In genomic region chr16:93750464-93750863, GRCm38 (mm10) we compare ENCODE assay signal across 11 mouse cellular contexts.
"Had no signal": no experiment of that assay in that cellular context is flagged by ENCODE, and none has a peak within 500 bp of the region (broad histone marks: within the 10 kb centered on the region; RNA-seq: fewer than 3 reads in every experiment).

No protein-coding gene starts in this region.

- H3K4me2 ChIP-seq: intestine, embryonic 15.5 days; limb, embryonic 15.5 days; liver, embryonic 13.5 days; midbrain, embryonic 11.5 days; midbrain, embryonic 15.5 days had no signal

- H3K27ac ChIP-seq: intestine, embryonic 15.5 days; limb, embryonic 15.5 days; liver, embryonic 13.5 days; midbrain, embryonic 15.5 days had no signal

- H3K27me3 ChIP-seq: intestine, embryonic 15.5 days; limb, embryonic 15.5 days; liver, embryonic 13.5 days; midbrain, embryonic 15.5 days had no signal

- DNase-seq: kidney, adult 18-20 months; kidney, postnatal 14 days; liver, embryonic 13.5 days; lung, adult 18-20 months; thymus, adult 18-20 months; thymus, postnatal 25 days had no signal

- ATAC-seq: intestine, embryonic 15.5 days; midbrain, embryonic 15.5 days had no signal

- H3K4me1 ChIP-seq: intestine, embryonic 15.5 days; limb, embryonic 15.5 days; midbrain, embryonic 15.5 days had no signal

- H3K9me3 ChIP-seq: intestine, embryonic 15.5 days; limb, embryonic 15.5 days; liver, embryonic 13.5 days; megakaryocyte, embryonic 14.5 days; midbrain, embryonic 15.5 days had no signal

- H3K4me3 ChIP-seq: intestine, embryonic 15.5 days; limb, embryonic 15.5 days; liver, embryonic 13.5 days; midbrain, embryonic 15.5 days had no signal

- H3K9ac ChIP-seq: intestine, embryonic 15.5 days; limb, embryonic 15.5 days; liver, embryonic 13.5 days; midbrain, embryonic 15.5 days had no signal
